Mouse (Mus musculus) retina, postnatal 1 day (tissue): Measurements from ENCODE around the gene Mroh7.
A peak's percentile ranks its signal among the peaks of the same experiment; 100 is the strongest.
"Not testable (repeated sequence)": the region's sequence is repeated elsewhere in the genome, so short reads cannot be mapped to it uniquely, and the experiment has no call there.

Source experiments
- DNase-seq: peaks from one replicate; pipeline ENCODE4 v3.0.0-alpha.2; 2012

The Mroh7 gene

GRCm38 (mm10) chr4:106730814-106731213, at the start of gene Mroh7:
Mroh7 (minus strand) TSS chr4:106730925.
- DNase-seq = no peak

- DNase-seq = peak; percentile 98
These were observed 49.3 kb upstream of the Mroh7 start for GRCm38 (mm10) chr4:106780045-106780444.

- peak; percentile 96 for DNase-seq
These were observed 47.5 kb upstream of the Mroh7 start for GRCm38 (mm10) chr4:106778116-106778788.

GRCm38 (mm10) chr4:106776998-106777397, 46.3 kb upstream of the Mroh7 start:
- DNase-seq = peak; percentile 65

- DNase-seq = not testable (repeated sequence)
These were observed 45.0 kb upstream of the Mroh7 start for GRCm38 (mm10) chr4:106775767-106776166.

- DNase-seq = no peak
These were observed 41.8 kb upstream of the Mroh7 start for GRCm38 (mm10) chr4:106772558-106772957.

- DNase-seq = no peak
These were observed 38.6 kb upstream of the Mroh7 start for GRCm38 (mm10) chr4:106769306-106769705.

- no peak for DNase-seq
These were observed 33.4 kb upstream of the Mroh7 start for GRCm38 (mm10) chr4:106764166-106764565.

- DNase-seq = no peak
These were observed 21.0 kb upstream of the Mroh7 start for GRCm38 (mm10) chr4:106751726-106752125.

GRCm38 (mm10) chr4:106749699-106750098, 19.0 kb upstream of the Mroh7 start:
- DNase-seq = peak; percentile 94

GRCm38 (mm10) chr4:106747001-106747580, 16.4 kb upstream of the Mroh7 start:
- DNase-seq = peak; percentile 21

GRCm38 (mm10) chr4:106745862-106746261, 15.1 kb upstream of the Mroh7 start:
- DNase-seq = no peak

GRCm38 (mm10) chr4:106737904-106738303, 7.2 kb upstream of the Mroh7 start:
- DNase-seq = no peak

GRCm38 (mm10) chr4:106736884-106737283, 6.2 kb upstream of the Mroh7 start:
- not testable (repeated sequence) for DNase-seq

- DNase-seq = no peak
These were observed 2.9 kb upstream of the Mroh7 start, which contains the start of gene Fam151a for GRCm38 (mm10) chr4:106733636-106734035. Fam151a (plus strand) TSS chr4:106733889.

GRCm38 (mm10) chr4:106720631-106721030, 10.1 kb downstream of the Mroh7 start:
- DNase-seq = no peak

GRCm38 (mm10) chr4:106713622-106714021, 17.1 kb downstream of the Mroh7 start:
- no peak for DNase-seq

- DNase-seq = peak; percentile 80
These were observed 22.3 kb downstream of the Mroh7 start for GRCm38 (mm10) chr4:106708408-106708807.

GRCm38 (mm10) chr4:106707957-106708356, 22.8 kb downstream of the Mroh7 start:
- DNase-seq = peak; percentile 29

- peak; percentile 52 for DNase-seq
These were observed 25.5 kb downstream of the Mroh7 start for GRCm38 (mm10) chr4:106705096-106705665.

GRCm38 (mm10) chr4:106704416-106704815, 26.3 kb downstream of the Mroh7 start:
- peak; percentile 55 for DNase-seq

GRCm38 (mm10) chr4:106703956-106704355, 26.8 kb downstream of the Mroh7 start:
- DNase-seq = no peak

GRCm38 (mm10) chr4:106700798-106701197, 29.9 kb downstream of the Mroh7 start:
- no peak for DNase-seq

- peak; percentile 75 for DNase-seq
These were observed 30.7 kb downstream of the Mroh7 start for GRCm38 (mm10) chr4:106699989-106700388.
